Mouse (Mus musculus) hindbrain, embryonic 16.5 days (tissue): Measurements from ENCODE around the gene Mpdu1. TPM values are rescaled to one million over a fixed set of nuclear protein-coding genes. Genes with fewer than 3 reads are reported as not detected.

Experiments
- microRNA counts: library from miRNA; unstranded; fragments of <30 nt; microRNA quantifications from one replicate; lab custom pipeline; 2016
- microRNA-seq: library from miRNA; unstranded; fragments of <30 nt; microRNA quantifications from one replicate; pipeline ENCODE4, GENCODE M21; 2017
- polyA plus RNA-seq: library from polyadenylated mRNA; unstranded; fragments of >200 nt; fragmentation: Nextera tagmentation; extraction: Ambion mirVana; gene quantifications from 2 replicates; pipeline ENCODE4 v1.2.1, GENCODE M21; 2015

The Mpdu1 gene
- polyA plus RNA-seq, 1 experiment from 2014 or later: 112 TPM

MicroRNAs encoded within 50 kb of the gene (microRNA counts, 519-probe panel; counts per million panel counts)
- microRNA mmu-miR-1934 (lab: Ali Mortazavi, UCI): not detected
- microRNA mmu-miR-467f (lab: Ali Mortazavi, UCI): 2,230 counts per million, percentile 48 among the panel's probes with 10 or more counts

Small RNA genes within 50 kb of the gene (microRNA-seq; reads per million reads assigned to microRNA genes)
- gene Mir1934 (2.1 reads per million, percentile 2 among the genes with 10 or more reads in this experiment), gene Mir467f (not detected)

Other genes with a start within 250 kb of the Mpdu1 start
- 22.9 and 29.0 TPM in 2 replicates for gene Kdm6b, start 249.0 kb downstream of the Mpdu1 start, polyA plus RNA-seq
- gene Dnah2, start 113.5 kb downstream of the Mpdu1 start, polyA plus RNA-seq: 3.0 and 4.0 TPM in 2 replicates
- 104 and 132 TPM in 2 replicates for gene Efnb3, start 102.4 kb downstream of the Mpdu1 start, polyA plus RNA-seq
- 18.2 and 20.1 TPM in 2 replicates for gene Wrap53, start 82.4 kb downstream of the Mpdu1 start, polyA plus RNA-seq
- 47.9 and 57.9 TPM in 2 replicates for gene Trp53, start 82.3 kb downstream of the Mpdu1 start, polyA plus RNA-seq
- 105 and 117 TPM in 2 replicates for gene Atp1b2, start 56.7 kb downstream of the Mpdu1 start, polyA plus RNA-seq
- not detected in 2 replicates for gene Shbg, start 44.7 kb downstream of the Mpdu1 start, polyA plus RNA-seq
- 22.6 and 26.2 TPM in 2 replicates for gene Sat2, start 40.6 kb downstream of the Mpdu1 start, polyA plus RNA-seq
- gene Fxr2, start 29.7 kb downstream of the Mpdu1 start, polyA plus RNA-seq: 32.1 and 34.6 TPM in 2 replicates
- not detected in 2 replicates for gene Sox15, start 7.3 kb downstream of the Mpdu1 start, polyA plus RNA-seq
- 10.2 and 11.5 TPM in 2 replicates for gene Cd68, start 3.5 kb upstream of the Mpdu1 start, polyA plus RNA-seq
- 382 and 471 TPM in 2 replicates for gene Eif4a1, start 9.8 kb upstream of the Mpdu1 start, polyA plus RNA-seq
- 89.8 and 104 TPM in 2 replicates for gene Senp3, start 19.4 kb upstream of the Mpdu1 start, polyA plus RNA-seq
- 0.53 and 0.77 TPM in 2 replicates for gene Tnfsf13, start 23.1 kb upstream of the Mpdu1 start, polyA plus RNA-seq
- gene Tnfsf12, start 33.2 kb upstream of the Mpdu1 start, polyA plus RNA-seq: 4.4 and 5.6 TPM in 2 replicates
- gene Tnfsfm13, start 33.5 kb upstream of the Mpdu1 start, polyA plus RNA-seq: 1.6 and 2.0 TPM in 2 replicates
- 12.1 and 14.9 TPM in 2 replicates for gene Polr2a, start 96.0 kb upstream of the Mpdu1 start, polyA plus RNA-seq
- gene Slc35g3, start 99.3 kb upstream of the Mpdu1 start, polyA plus RNA-seq: 0.41 and 0.87 TPM in 2 replicates
- 5.8 and 6.2 TPM in 2 replicates for gene Zbtb4, start 103.3 kb upstream of the Mpdu1 start, polyA plus RNA-seq
- 1.4 and 2.9 TPM in 2 replicates for gene Chrnb1, start 133.3 kb upstream of the Mpdu1 start, polyA plus RNA-seq
- gene Fgf11, start 139.2 kb upstream of the Mpdu1 start, polyA plus RNA-seq: 6.7 and 7.2 TPM in 2 replicates
- gene Tmem102, start 143.0 kb upstream of the Mpdu1 start, polyA plus RNA-seq: 1.3 and 1.6 TPM in 2 replicates
- not detected in 2 replicates for gene Gm39566, start 152.7 kb upstream of the Mpdu1 start, polyA plus RNA-seq
- gene Spem2, start 155.8 kb upstream of the Mpdu1 start, polyA plus RNA-seq: not detected in 2 replicates
- gene Spem1, start 159.5 kb upstream of the Mpdu1 start, polyA plus RNA-seq: 0.35 and 0.45 TPM in 2 replicates
- gene Nlgn2, start 175.1 kb upstream of the Mpdu1 start, polyA plus RNA-seq: 19.1 and 22.4 TPM in 2 replicates
- 341 and 379 TPM in 2 replicates for gene Tmem256, start 175.9 kb upstream of the Mpdu1 start, polyA plus RNA-seq
- gene Plscr3, start 183.7 kb upstream of the Mpdu1 start, polyA plus RNA-seq: 37.3 and 48.6 TPM in 2 replicates
- 0.10 and 0.13 TPM in 2 replicates for gene Tnk1, start 196.1 kb upstream of the Mpdu1 start, polyA plus RNA-seq
- gene Tmem95, start 215.4 kb upstream of the Mpdu1 start, polyA plus RNA-seq: not detected in 2 replicates
- 2.2 and 3.2 TPM in 2 replicates for gene Kctd11, start 218.8 kb upstream of the Mpdu1 start, polyA plus RNA-seq
- gene Acap1, start 232.9 kb upstream of the Mpdu1 start, polyA plus RNA-seq: 0.13 and 0.25 TPM in 2 replicates
- 5.5 and 6.3 TPM in 2 replicates for gene 2810408A11Rik, start 238.3 kb upstream of the Mpdu1 start, polyA plus RNA-seq
- 17.8 and 19.0 TPM in 2 replicates for gene Neurl4, start 238.4 kb upstream of the Mpdu1 start, polyA plus RNA-seq